Mouse (Mus musculus) urinary bladder, postnatal 10 days (tissue): ENCODE data around the gene Msmb.
"Not testable (repeated sequence)": the region's sequence is repeated elsewhere in the genome, so short reads cannot be mapped to it uniquely, and the experiment has no call there.

Experiments
- DNase-seq: peaks from one replicate; pipeline ENCODE4 v3.0.0; 2022; ENCODE audit warnings: low spot score

The Msmb gene

DNA sequence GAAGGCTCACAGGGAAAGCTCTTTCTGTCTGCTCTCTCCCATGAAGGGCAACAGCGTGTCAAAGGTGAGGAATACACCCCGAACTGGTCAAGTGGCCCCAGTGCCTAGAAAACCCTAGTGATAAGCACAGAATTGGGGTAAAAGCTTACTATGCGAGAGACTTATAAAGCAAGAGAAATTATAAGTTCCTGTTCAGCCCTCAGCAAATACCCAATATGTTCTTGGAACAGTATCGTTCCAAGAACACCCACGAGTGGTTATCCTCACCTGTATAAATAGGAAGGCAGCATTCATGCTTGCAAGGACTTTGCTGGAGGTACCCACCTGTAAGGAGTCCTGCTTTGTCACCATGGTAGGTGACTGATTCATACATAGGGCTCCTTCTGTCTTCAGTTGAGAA lies at the start of gene Msmb:
Gene Msmb (plus strand): TSS at position 301 of the 400 bp plus-strand sequence.
- DNase-seq = no peak

GRCm38 (mm10) chr14:32093018-32093417 lies 48.8 kb upstream of the Msmb start:
- no peak for DNase-seq

DNA sequence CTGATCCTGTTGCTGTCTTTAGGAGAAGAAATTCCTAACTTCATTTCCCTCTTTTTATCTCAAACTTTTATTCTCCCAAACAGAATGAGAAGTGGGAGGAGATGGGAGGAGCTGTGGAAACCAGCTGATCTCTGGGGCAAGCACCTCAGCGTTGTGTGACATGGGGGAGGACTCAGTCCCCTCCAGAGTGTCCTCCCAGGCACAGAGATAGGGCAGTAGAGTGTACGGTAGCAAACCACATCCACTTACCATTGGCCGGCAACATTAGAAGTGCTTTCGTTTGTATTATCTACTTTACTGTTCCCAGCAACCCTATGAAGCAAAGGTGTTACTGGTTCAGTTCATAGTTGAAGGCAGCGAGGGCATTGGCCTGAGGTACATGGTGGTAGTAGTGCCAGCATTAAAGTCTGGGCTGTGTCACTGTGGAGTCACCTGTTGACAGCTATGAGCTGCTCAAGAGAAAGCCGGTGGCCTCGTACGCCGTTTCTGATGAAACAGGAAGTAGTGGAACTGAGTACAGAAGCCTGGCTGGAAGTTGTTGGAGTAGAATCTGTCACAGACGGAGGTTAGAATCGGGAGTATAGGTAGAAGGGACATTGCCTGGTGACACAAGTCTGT lies 48.2 kb upstream of the Msmb start:
- DNase-seq = no peak

GRCm38 (mm10) chr14:32095646-32096045 lies 46.2 kb upstream of the Msmb start:
- no peak for DNase-seq

- DNase-seq = no peak
Observed at GRCm38 (mm10) chr14:32096740-32097139, 45.1 kb upstream of the Msmb start.

- DNase-seq = no peak
Observed at GRCm38 (mm10) chr14:32097691-32098090, 44.1 kb upstream of the Msmb start.

- no peak for DNase-seq
Observed at GRCm38 (mm10) chr14:32098951-32099350, 42.9 kb upstream of the Msmb start.

GRCm38 (mm10) chr14:32103556-32103955 lies 38.3 kb upstream of the Msmb start:
- DNase-seq = no peak

DNA sequence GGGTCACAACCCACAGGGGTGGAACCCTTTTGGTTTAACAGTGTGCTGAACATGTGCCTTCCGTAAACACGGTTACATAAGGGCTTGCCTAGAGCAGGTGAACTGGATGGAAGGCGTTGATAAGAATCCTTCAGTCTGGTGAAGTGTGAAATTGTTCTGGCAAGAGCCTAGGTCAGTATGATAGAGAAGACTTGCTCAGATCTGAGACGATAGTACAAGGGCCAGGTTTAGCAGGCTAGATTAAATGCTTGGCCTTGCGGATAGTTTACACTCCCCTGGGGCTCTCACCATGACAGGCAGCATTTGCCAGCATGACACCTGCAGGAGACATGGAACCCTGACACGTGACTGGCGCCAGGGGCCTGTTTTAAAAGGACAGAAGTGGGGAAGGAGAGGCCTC lies 36.2 kb upstream of the Msmb start:
- DNase-seq = no peak

GRCm38 (mm10) chr14:32106911-32107310 lies 34.9 kb upstream of the Msmb start:
- DNase-seq = no peak

GRCm38 (mm10) chr14:32112124-32112523 lies 29.7 kb upstream of the Msmb start:
- not testable (repeated sequence) for DNase-seq

DNA sequence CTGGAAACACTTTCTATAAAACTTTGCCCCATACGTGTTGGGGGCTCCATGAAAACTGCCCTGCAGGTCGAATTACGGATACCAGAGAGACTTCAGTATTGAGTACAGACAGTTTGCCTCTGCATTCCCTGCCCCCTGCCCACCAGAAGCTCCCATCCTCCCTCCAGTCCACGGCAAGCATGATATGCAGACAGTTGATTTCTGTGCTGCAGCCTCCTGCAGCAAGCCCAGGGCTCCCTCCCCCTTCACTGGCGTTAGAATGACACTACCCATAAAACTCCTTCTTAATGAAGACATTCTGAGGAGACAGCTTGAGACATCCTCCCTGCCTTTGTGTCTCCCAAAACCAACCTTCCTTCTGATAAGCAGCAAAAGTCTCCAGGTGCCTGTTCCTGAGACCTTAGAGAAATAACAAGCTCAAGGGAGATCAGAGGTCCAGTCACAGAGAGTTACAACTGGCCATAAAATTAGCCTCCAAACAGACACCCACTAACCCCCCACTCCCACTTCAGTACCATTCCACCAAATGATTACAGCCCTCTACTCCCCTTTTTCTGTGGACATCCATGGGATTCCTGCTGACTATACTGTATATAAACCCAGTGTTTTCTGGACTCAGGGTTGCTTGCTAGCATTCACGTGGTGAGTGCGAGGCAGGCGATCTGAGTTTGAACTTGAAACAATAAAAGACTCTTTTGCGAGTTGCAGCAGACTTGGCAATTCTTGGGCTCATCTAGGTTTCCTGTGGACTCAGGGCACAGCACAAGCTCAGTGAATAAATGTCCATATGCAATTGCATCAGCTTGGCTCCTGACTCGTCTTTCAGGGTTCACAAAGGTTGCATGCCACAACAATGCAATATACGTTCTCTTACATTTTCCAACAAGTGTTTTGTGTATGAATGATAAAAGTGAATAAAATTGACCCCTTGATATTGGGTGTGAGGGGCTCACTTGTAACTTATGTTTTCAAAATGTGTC lies 20.6 kb upstream of the Msmb start:
- DNase-seq = no peak

GRCm38 (mm10) chr14:32121920-32122315 lies 19.9 kb upstream of the Msmb start:
- no peak for DNase-seq

DNA sequence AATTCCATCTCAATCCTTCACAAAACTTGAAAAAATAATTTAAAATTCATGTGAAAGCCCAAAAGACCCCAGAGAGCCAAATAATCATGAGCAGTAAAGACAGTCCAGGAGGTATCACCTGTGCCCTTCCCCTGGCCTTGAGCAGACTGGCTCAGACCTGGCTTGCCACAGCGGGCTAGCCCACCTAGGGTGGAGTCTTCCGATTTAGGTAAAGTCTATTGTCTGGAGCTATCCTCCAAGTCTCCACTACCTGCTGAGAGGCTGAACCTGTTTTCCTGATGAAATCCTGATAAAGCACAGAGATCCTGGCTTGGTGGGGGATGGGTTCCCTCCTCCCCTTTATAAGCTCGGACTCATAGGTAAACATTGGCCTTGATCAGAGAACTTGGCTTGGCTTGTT lies 17.6 kb upstream of the Msmb start:
- no peak for DNase-seq

DNA sequence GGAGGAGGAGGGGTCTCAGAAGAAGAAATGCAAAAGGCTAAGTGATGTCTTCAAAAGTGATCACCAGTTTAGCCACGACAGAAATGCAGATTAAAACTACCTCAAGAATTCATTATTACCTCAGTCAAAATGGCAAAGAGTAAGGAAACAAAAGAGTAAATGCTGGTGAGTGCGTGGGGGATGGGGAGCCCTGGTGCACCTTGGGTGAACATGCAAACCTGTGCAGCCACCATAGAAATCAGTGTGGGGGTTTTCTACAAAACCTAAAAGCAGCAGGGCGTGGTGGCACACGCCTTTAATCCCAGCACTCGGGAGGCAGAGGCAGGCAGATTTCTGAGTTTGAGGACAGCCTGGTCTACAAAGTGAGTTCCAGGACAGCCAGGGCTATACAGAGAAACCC lies 16.6 kb upstream of the Msmb start:
- DNase-seq = not testable (repeated sequence)

DNA sequence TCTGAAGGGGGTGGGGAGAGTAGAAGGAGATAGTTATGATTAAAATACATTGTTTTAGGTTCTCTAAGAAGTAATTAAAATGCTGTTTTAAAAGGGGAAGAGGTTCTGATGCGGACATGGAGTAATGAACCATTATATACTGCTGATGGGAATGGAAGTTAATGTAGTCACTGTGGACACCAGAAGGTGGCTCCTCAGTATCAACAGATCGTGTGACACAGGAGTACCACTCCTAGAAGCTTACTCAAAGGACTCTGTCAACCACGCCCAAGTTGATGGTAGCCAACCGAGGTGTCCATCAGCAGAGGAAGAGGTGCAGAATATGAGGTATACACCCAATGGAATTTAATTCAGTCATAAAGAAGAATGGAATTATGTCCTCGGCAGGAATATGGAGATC lies 13.4 kb upstream of the Msmb start:
- DNase-seq = no peak

- DNase-seq = no peak
Observed at GRCm38 (mm10) chr14:32131836-32132235, 10.0 kb upstream of the Msmb start.

DNA sequence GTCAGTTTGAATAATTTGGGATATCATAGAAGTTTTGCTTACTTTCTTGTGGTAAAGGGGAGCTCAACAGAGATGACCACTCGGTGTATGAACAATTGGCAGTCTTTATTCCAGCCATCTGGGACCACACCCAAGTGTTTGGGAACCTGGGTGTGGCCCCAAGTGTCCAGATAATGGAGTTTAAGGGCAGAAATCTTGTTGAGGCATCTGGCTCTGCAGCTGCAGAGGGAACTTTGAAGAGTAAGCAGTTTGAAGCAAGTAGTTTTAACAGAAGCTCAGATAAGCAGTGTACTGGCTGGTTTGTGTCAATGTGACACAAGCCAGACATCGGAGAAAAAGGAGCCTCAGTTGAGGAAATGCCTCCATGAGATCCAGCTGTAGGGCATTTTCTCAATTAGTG lies 7.5 kb upstream of the Msmb start:
- DNase-seq = no peak

DNA sequence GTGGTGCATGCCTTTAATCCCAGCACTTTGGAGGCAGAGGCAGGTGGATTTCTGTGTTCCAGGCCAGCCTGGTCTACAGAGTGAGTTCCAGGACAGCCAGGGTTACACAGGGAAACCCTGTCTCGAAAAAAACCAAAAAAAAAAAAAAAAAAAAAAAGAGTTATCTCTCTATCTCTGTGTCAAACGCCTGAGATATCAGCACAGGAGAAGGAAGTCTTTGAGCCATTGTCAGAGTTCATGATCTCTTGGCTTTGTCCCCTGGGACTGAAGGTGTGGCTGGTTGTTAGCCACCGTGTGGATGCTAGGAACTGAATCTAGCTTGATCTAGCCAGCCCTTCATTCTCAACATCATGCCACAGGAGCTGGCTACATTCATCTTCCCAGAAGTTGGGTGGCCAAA lies 5.4 kb upstream of the Msmb start:
- not testable (repeated sequence) for DNase-seq

GRCm38 (mm10) chr14:32140359-32140965 lies 1.4 kb upstream of the Msmb start:
- DNase-seq = no peak

GRCm38 (mm10) chr14:32144734-32145133 lies 2.9 kb downstream of the Msmb start:
- no peak for DNase-seq

DNA sequence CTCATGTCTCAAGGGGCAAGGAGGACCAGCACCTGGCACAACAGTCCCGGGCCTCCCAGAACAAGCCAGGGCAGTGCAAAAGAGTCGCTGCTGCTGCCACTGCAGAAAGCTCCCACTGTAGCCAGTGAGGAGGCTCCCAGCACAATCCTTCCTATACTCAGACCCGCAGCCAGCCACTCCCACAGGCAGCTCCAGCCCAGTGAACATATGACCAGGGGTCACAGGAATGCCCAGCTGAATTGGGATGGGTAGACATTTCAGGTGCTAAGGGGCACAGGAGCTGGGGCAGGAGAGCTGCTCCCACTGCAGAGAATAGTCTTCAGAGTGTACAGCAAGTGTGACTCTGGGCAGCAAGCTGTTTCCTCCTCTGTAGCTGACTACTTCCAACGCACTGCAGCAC lies 3.6 kb downstream of the Msmb start:
- DNase-seq = no peak
